ENCODE assay signal across 8 mouse cellular contexts in genomic region chr4:127313861-127314260, GRCm38 (mm10). TPM values are rescaled to one million over a fixed set of nuclear protein-coding genes. Genes with fewer than 3 reads are reported as not detected.
DNase-seq lines count a peak whose midpoint lies in the region; ATAC-seq lines count a peak whose summit lies in the region.

Gene Gja4 (minus strand): TSS chr4:127314039.

- DNase-seq in 416B (ENCODE audit: low read depth), result peak; percentile 74
- peak; percentile 81 for DNase-seq in adrenal gland, postnatal 25 days
- peak; percentile 79 for DNase-seq in embryonic facial prominence, embryonic 10.5 days (ENCODE audit: low spot score)
- peak; percentile 89 to 90 for DNase-seq in heart, adult 18-20 months
- peak; percentile 64 for DNase-seq in kidney, adult 11 months
- DNase-seq in midbrain, embryonic 14.5 days, result peak; percentile 89
- peak; percentile 27 to 38 for DNase-seq in spleen, postnatal 36 days (ENCODE audit: low spot score in 2 of 2)

- peak; percentile 67; the same call in 1 of the 2 replicates for ATAC-seq in limb, embryonic 13.5 days (ENCODE audit: low FRiP score, low read depth)
- ATAC-seq in midbrain, embryonic 14.5 days (ENCODE audit: low FRiP score, low TSS enrichment), result peak; percentile 53; the same call in 1 of the 2 replicates

- H3K4me2 ChIP-seq in limb, embryonic 13.5 days (replicated peaks), result peak within 1 kb of the TSS; percentile 96
- H3K4me2 ChIP-seq in midbrain, embryonic 14.5 days (ENCODE audit: low read length), result peak within 1 kb of the TSS; percentile 88

- H3K27ac ChIP-seq in embryonic facial prominence, embryonic 10.5 days (replicated peaks), result peak within 1 kb of the TSS; percentile 75
- no peak within 1 kb of the TSS for H3K27ac ChIP-seq in limb, embryonic 13.5 days
- no peak within 1 kb of the TSS for H3K27ac ChIP-seq in midbrain, embryonic 14.5 days (replicated peaks; ENCODE audit: low read depth, low read length)

- no peaks in the 10 kb centered on the region for H3K9me3 ChIP-seq in embryonic facial prominence, embryonic 10.5 days
- H3K9me3 ChIP-seq in limb, embryonic 13.5 days, result no peaks in the 10 kb centered on the region
- no peaks in the 10 kb centered on the region for H3K9me3 ChIP-seq in midbrain, embryonic 14.5 days (ENCODE audit: control insufficient read depth, low read length)

- H3K27me3 ChIP-seq in embryonic facial prominence, embryonic 10.5 days (replicated peaks; ENCODE audit: low read depth, poor library complexity, severe bottlenecking), result peaks cover 57% of the 10 kb centered on the region
- H3K27me3 ChIP-seq in limb, embryonic 13.5 days, result peaks cover 42% of the 10 kb centered on the region
- no peaks in the 10 kb centered on the region for H3K27me3 ChIP-seq in midbrain, embryonic 14.5 days (ENCODE audit: control insufficient read depth, insufficient read depth, low read length)

- H3K4me1 ChIP-seq in embryonic facial prominence, embryonic 10.5 days, result peaks cover 24% of the 10 kb centered on the region
- H3K4me1 ChIP-seq in limb, embryonic 13.5 days, result peaks cover 10% of the 10 kb centered on the region
- H3K4me1 ChIP-seq in midbrain, embryonic 14.5 days (ENCODE audit: control insufficient read depth, insufficient read depth, low read length), result peaks cover 13% of the 10 kb centered on the region

- peak within 1 kb of the TSS; percentile 66 for H3K4me3 ChIP-seq in embryonic facial prominence, embryonic 10.5 days
- peak within 1 kb of the TSS; percentile 51 for H3K4me3 ChIP-seq in limb, embryonic 13.5 days
- H3K4me3 ChIP-seq in midbrain, embryonic 14.5 days (replicated peaks; ENCODE audit: low read depth, low read length), result peak within 1 kb of the TSS; percentile 46

- no peaks in the 10 kb centered on the region for H3K36me3 ChIP-seq in embryonic facial prominence, embryonic 10.5 days (replicated peaks)
- H3K36me3 ChIP-seq in limb, embryonic 13.5 days, result no peaks in the 10 kb centered on the region
- H3K36me3 ChIP-seq in midbrain, embryonic 14.5 days (ENCODE audit: control insufficient read depth, insufficient read depth, low read length), result no peaks in the 10 kb centered on the region

- H3K9ac ChIP-seq in limb, embryonic 13.5 days, result peak within 1 kb of the TSS; percentile 67
- H3K9ac ChIP-seq in midbrain, embryonic 14.5 days (replicated peaks; ENCODE audit: low read length), result peak within 1 kb of the TSS; percentile 65

- WGBS in embryonic facial prominence, embryonic 10.5 days, result under 1% methylated on average over 25 of the region's 25 CpGs
- under 1% methylated on average over 25 of the region's 25 CpGs for WGBS in limb, embryonic 13.5 days
- WGBS in midbrain, embryonic 14.5 days, result under 1% methylated on average over 25 of the region's 25 CpGs

RNA-seq across cellular contexts. Expression of gene Gja4, which starts in this region (rescaled TPM):
- 2.2 and 3.0 TPM in 2 replicates for total RNA-seq in adrenal gland, postnatal 25 days (2021)
- 10.8 and 12.5 TPM in 2 replicates for polyA plus RNA-seq in embryonic facial prominence, embryonic 10.5 days (2016; fragmentation: Nextera tagmentation; extraction: Ambion mirVana)
- total RNA-seq in heart, adult 18-20 months (2021), result 1 to 10 TPM; 7.2 to 7.8 TPM
- 14.5 and 16.4 TPM in 2 replicates for polyA plus RNA-seq in limb, embryonic 13.5 days (2015; fragmentation: Nextera tagmentation; extraction: Ambion mirVana)
- 15.7 and 24.4 TPM in 2 replicates for polyA plus RNA-seq in midbrain, embryonic 14.5 days (2014; fragmentation: Nextera tagmentation; extraction: Ambion mirVana)

Comparison
In these comparisons a context has a peak if more than half of its experiments do, and no peak if none do; other contexts are left out.
1. DNase-seq: peak in every context shown above with its lines; median percentile 90 in heart, adult 18-20 months; 89 in midbrain, embryonic 14.5 days; 81 in adrenal gland, postnatal 25 days; 79 in embryonic facial prominence, embryonic 10.5 days; 74 in 416B; 64 in kidney, adult 11 months; 32 in spleen, postnatal 36 days.